Comparison of ENCODE assay signal across 20 mouse cellular contexts in the genomic region with DNA sequence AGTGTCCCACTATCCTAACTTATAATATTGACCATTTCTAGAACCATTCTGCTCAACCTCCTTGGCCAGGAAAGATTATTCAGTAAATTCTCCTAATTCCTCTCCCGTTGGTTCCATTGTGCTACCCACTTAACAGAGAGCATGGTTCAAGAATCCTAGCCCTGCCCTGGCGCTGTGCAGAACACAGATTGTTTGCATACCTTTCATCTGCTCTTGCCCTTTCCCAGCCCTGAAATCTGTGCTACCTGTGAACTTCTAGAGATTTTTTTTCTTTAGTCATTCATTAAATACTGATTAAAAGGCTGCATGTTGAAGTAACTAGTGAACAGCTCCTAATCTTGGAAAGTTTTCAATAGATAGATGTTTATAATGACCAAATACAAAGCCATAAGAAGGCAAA. TPM values are rescaled to one million over a fixed set of nuclear protein-coding genes. Genes with fewer than 3 reads are reported as not detected.
DNase-seq lines count a peak whose midpoint lies in the region; ATAC-seq and TF ChIP-seq lines count a peak whose summit lies in the region.
"Had no signal": no experiment of that assay in that cellular context is flagged by ENCODE, and none has a peak within 500 bp of the region (broad histone marks: within the 10 kb centered on the region; RNA-seq: fewer than 3 reads in every experiment).

No protein-coding gene starts in this region.

- no peak for TF ChIP-seq EP300 in heart, postnatal 0 days (IDR thresholded peaks at IDR 0.05; ENCODE audit: low read depth)
- no peak for TF ChIP-seq EP300 in stomach, postnatal 0 days (optimal IDR thresholded peaks at IDR 0.05)

- H3K27ac ChIP-seq in heart, postnatal 0 days (ENCODE audit: low read depth), result no peak overlapping the region
- no peak overlapping the region for H3K27ac ChIP-seq in lung, embryonic 14.5 days (ENCODE audit: low read depth)
- no peak overlapping the region for H3K27ac ChIP-seq in stomach, postnatal 0 days (replicated peaks)
- H3K27ac ChIP-seq: embryonic facial prominence, embryonic 12.5 days; forebrain, embryonic 15.5 days; heart, embryonic 10.5 days; hindbrain, embryonic 13.5 days had no signal

- H3K4me2 ChIP-seq in heart, postnatal 0 days (ENCODE audit: low read depth, low read length), result no peak overlapping the region
- no peak overlapping the region for H3K4me2 ChIP-seq in lung, embryonic 14.5 days
- no peak overlapping the region for H3K4me2 ChIP-seq in stomach, postnatal 0 days (replicated peaks; ENCODE audit: low read depth)
- H3K4me2 ChIP-seq: embryonic facial prominence, embryonic 12.5 days; forebrain, embryonic 15.5 days; hindbrain, embryonic 13.5 days had no signal

- intact Hi-C loops in heart, postnatal 14 days (cut with DNase I), result no loop called here

- H3K9ac ChIP-seq in heart, postnatal 0 days (replicated peaks; ENCODE audit: low read depth, low read length), result no peak overlapping the region
- H3K9ac ChIP-seq in lung, embryonic 14.5 days, result no peak overlapping the region
- H3K9ac ChIP-seq in stomach, postnatal 0 days (ENCODE audit: low read length), result no peak overlapping the region
- H3K9ac ChIP-seq: embryonic facial prominence, embryonic 12.5 days; forebrain, embryonic 15.5 days; hindbrain, embryonic 13.5 days had no signal

- no peaks in the 10 kb centered on the region; the same call in 1 of the 2 replicates for H3K4me1 ChIP-seq in heart, postnatal 0 days (ENCODE audit: control insufficient read depth, insufficient read depth)
- H3K4me1 ChIP-seq in lung, embryonic 14.5 days (ENCODE audit: insufficient read depth), result no peaks in the 10 kb centered on the region
- H3K4me1 ChIP-seq in lung, adult 2 months (ENCODE audit: control insufficient read depth, insufficient read depth, low read length), result no peaks in the 10 kb centered on the region
- H3K4me1 ChIP-seq in stomach, postnatal 0 days (replicated peaks; ENCODE audit: control insufficient read depth, insufficient read depth), result no peaks in the 10 kb centered on the region
- H3K4me1 ChIP-seq: embryonic facial prominence, embryonic 12.5 days; hindbrain, embryonic 13.5 days had no signal

- H3K9me3 ChIP-seq in heart, postnatal 0 days (replicated peaks; ENCODE audit: control insufficient read depth, low read length), result no peaks in the 10 kb centered on the region
- no peaks in the 10 kb centered on the region for H3K9me3 ChIP-seq in lung, embryonic 14.5 days (ENCODE audit: low read depth, low read length)
- H3K9me3 ChIP-seq in stomach, postnatal 0 days (ENCODE audit: control insufficient read depth, low read length), result no peaks in the 10 kb centered on the region
- H3K9me3 ChIP-seq: embryonic facial prominence, embryonic 12.5 days; forebrain, embryonic 15.5 days; heart, embryonic 10.5 days; hindbrain, embryonic 13.5 days had no signal

- no peaks in the 10 kb centered on the region for H3K27me3 ChIP-seq in heart, postnatal 0 days (ENCODE audit: control insufficient read depth, insufficient read depth, low read length)
- H3K27me3 ChIP-seq in lung, embryonic 14.5 days (ENCODE audit: insufficient read depth, low read length), result no peaks in the 10 kb centered on the region
- H3K27me3 ChIP-seq in stomach, postnatal 0 days (ENCODE audit: control insufficient read depth, insufficient read depth, low read length), result no peaks in the 10 kb centered on the region
- H3K27me3 ChIP-seq: embryonic facial prominence, embryonic 12.5 days; forebrain, embryonic 15.5 days; hindbrain, embryonic 13.5 days; Patski had no signal

- TF ChIP-seq POLR2A in lung, adult 2 months (IDR thresholded peaks at IDR 0.05; ENCODE audit: borderline replicate concordance, extremely low read depth, low read depth, low read length), result no peak

- peak; percentile 16 for DNase-seq in heart, postnatal 0 days (ENCODE audit: low spot score)
- no peak for DNase-seq in heart, postnatal 14 days
- peak; percentile 9 for DNase-seq in lung, embryonic 14.5 days
- no peak for DNase-seq in lung, adult 2 months
- peak; percentile 36 for DNase-seq in lung, postnatal 36 days
- peak; percentile 29 for DNase-seq in stomach, postnatal 0 days (ENCODE audit: low spot score)
- no peak for DNase-seq in layer of hippocampus, adult 9-11 months
- DNase-seq: adrenal gland, postnatal 14 days; cerebellum, adult 11-12 months; cerebellum, adult 9-10 months; cerebellum, postnatal 25 days; gastrocnemius, postnatal 10 days; heart, adult 18-20 months; heart, postnatal 36 days had no signal

- 0 out of 2 replicates have a peak, but pooled peaks cover 3% of the 10 kb centered on the region for H3K36me3 ChIP-seq in heart, postnatal 0 days (replicated peaks; ENCODE audit: control insufficient read depth, insufficient read depth, low read length)
- 0 out of 2 replicates have a peak, but pooled peaks cover 5% of the 10 kb centered on the region for H3K36me3 ChIP-seq in lung, embryonic 14.5 days (ENCODE audit: insufficient read depth)
- no peaks in the 10 kb centered on the region for H3K36me3 ChIP-seq in stomach, postnatal 0 days (ENCODE audit: control insufficient read depth, insufficient read depth, low read length)
- H3K36me3 ChIP-seq: embryonic facial prominence, embryonic 12.5 days had no signal

- ATAC-seq in heart, postnatal 0 days (ENCODE audit: insufficient read depth, low read depth), result peak; percentile 55
- no peak for ATAC-seq in lung, embryonic 14.5 days (ENCODE audit: insufficient read depth)
- ATAC-seq in stomach, postnatal 0 days (ENCODE audit: low FRiP score, low TSS enrichment), result no peak
- ATAC-seq: activated CD4-positive, CD25-positive, alpha-beta regulatory T cell, adult 4 months; forebrain, embryonic 15.5 days; Patski had no signal

- 40% methylated on average over 2 of the region's 2 CpGs for WGBS in heart, postnatal 0 days
- 57% methylated on average over 2 of the region's 2 CpGs for WGBS in lung, embryonic 14.5 days
- 66% methylated on average over 2 of the region's 2 CpGs for WGBS in lung, adult 2 months
- 57% methylated on average over 2 of the region's 2 CpGs for WGBS in stomach, postnatal 0 days

- TF ChIP-seq CTCF in heart, postnatal 0 days (IDR thresholded peaks at IDR 0.05; ENCODE audit: low read depth), result no peak
- no peak for TF ChIP-seq CTCF in lung, embryonic 14.5 days (IDR thresholded peaks at IDR 0.05; ENCODE audit: low read depth)
- no peak for TF ChIP-seq CTCF in lung, adult 2 months (IDR thresholded peaks at IDR 0.05; ENCODE audit: insufficient read depth, low read length)
- TF ChIP-seq CTCF in stomach, postnatal 0 days (IDR thresholded peaks at IDR 0.05; ENCODE audit: low read depth), result no peak

- no peak overlapping the region for H3K4me3 ChIP-seq in heart, postnatal 0 days (ENCODE audit: low read depth, low read length)
- H3K4me3 ChIP-seq in lung, embryonic 14.5 days (ENCODE audit: low read depth, low read length), result no peak overlapping the region
- no peak overlapping the region for H3K4me3 ChIP-seq in lung, adult 2 months (replicated peaks; ENCODE audit: extremely low read depth, low read depth, low read length)
- H3K4me3 ChIP-seq in stomach, postnatal 0 days (ENCODE audit: low read depth, low read length), result no peak overlapping the region
- H3K4me3 ChIP-seq: embryonic facial prominence, embryonic 12.5 days; forebrain, embryonic 15.5 days; heart, embryonic 10.5 days; hindbrain, embryonic 13.5 days had no signal

RNA-seq across cellular contexts. Expression of a gene that starts 19.6 kb away (rescaled TPM):
- total RNA-seq in heart, postnatal 0 days (2014; rRNA removed; ENCODE audit: low replicate concordance), result 9.9 and 14.9 TPM in 2 replicates
- polyA plus RNA-seq in heart, postnatal 0 days (2015; fragmentation: Nextera tagmentation; extraction: Ambion mirVana), result 2.1 and 2.6 TPM in 2 replicates
- total RNA-seq in heart, postnatal 14 days (2021), result 10 to 100 TPM; 26.0 to 26.4 TPM
- 6.8 and 6.9 TPM in 2 replicates for polyA plus RNA-seq in lung, embryonic 14.5 days (2014; fragmentation: Nextera tagmentation; extraction: Ambion mirVana)
- 10.0 and 15.1 TPM in 2 replicates for polyA plus RNA-seq in lung, adult 2 months (2012; rRNA removed)
- polyA plus RNA-seq in stomach, postnatal 0 days (2015; fragmentation: Nextera tagmentation; extraction: Ambion mirVana), result 1.9 and 2.1 TPM in 2 replicates

Comparison
In these comparisons a context has a peak if more than half of its experiments do, and no peak if none do; other contexts are left out.
1. DNase-seq: peak in heart, postnatal 0 days (single experiment), lung, embryonic 14.5 days (single experiment), lung, postnatal 36 days (single experiment) and stomach, postnatal 0 days (single experiment); none in heart, postnatal 14 days (0 of 2), lung, adult 2 months (single experiment) and layer of hippocampus, adult 9-11 months (single experiment).